Mouse (Mus musculus) gastrocnemius, adult 18-20 months (tissue): ENCODE results near the gene Arpc4. TPM values are rescaled to one million over a fixed set of nuclear protein-coding genes. Genes with fewer than 3 reads are reported as not detected.

Experiments used
- DNase-seq: peaks from one replicate; pipeline ENCODE4 v3.0.0; 2021; ENCODE audit warnings: low spot score
- total RNA-seq, 2 experiments: library from RNA; stranded (reverse); gene quantifications; 2 replicates each; pipeline ENCODE4 v1.2.3; 2021

The Arpc4 gene
- total RNA-seq, 2 experiments from 2014 or later, result 50.8 to 52.6 TPM

DNA sequence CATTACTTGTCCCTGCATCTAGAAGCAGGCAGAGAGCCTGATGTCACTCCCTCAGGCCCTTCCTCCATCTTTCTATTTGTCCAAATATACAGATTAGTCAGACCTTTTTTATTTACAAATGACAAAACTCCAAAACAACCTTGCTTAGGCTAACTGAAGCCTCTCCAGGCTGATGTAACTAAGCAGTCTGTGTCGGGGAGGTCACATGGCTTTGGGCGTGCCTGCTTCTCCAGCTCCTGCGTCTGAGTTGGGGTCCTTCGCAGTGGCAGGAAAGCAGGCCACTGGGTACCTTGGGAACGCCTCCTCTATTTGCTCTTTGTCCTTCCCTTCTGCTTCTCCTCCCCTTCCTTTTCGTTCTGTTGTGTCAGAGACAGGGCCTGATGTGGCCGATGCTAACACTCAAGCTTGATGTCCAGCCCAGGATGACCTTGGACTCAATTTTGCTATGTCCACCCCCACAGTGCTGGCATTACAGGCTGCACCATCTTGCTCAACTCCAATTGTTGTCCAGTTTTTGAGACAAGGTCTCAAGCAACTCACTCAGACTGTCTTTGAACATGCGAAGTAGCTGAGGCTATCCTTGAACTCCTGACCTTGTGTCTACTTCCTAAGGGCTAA lies 13.3 kb upstream of the Arpc4 start:
- DNase-seq, result no peak

DNA sequence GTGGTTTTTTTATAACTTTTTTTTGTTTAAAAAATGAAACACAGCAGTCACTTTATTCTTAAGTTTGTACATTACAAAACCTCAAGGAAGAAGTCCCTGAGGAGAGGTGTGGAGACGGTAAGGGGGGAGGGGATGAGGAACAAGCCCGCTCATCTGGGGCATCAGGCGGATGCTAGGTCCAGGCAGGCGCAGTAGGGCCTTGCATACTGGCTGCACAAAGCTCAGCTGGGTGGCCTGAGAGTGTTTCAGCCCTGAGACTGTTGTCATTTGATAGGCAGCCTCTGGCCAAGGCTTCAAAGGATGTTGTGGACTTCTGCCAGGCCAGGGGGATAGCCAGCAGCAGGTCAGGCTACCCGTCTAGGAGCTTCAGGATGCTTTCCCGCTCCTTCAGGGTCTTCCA lies 11.3 kb upstream of the Arpc4 start:
- DNase-seq, result no peak

DNA sequence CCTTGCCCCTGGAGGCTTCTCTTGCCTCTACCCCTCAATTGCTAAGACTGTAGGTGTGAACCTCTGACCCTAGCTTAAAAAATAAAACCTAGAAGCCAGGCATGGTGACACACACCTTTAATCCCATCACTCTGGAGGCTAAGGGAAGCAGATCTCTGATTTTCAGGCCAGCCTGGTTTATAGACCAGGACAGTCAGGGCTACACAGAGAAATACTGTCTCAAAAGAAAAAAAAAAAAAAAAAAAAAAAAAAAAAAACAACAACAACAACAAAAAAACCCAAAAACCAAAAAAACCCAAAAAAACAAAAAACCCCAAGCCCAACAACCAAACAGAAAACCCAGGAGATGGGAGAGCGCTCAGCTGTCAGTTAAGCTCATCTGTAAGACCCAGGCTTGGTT lies 10.3 kb upstream of the Arpc4 start:
- DNase-seq, result no peak

DNA sequence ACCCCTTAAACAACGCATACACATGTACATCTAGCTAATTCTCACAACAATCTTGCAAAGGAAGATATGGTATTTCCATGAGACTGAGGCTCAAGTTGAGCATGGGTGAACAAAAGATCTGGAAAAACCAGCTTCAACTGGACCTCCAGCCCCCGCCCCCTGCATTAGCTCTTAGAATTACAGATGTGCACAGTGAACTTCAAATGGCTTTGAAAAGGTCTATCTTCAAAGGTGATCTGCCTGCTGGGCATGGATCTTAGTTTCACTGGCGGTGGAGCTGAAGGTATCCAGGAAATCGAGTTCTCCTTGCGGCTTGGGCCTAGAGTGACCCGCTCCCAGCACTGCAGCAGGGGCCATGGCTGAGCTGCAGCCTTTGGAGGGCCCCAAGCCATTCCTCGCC lies 9.8 kb upstream of the Arpc4 start:
- no peak for DNase-seq

DNA sequence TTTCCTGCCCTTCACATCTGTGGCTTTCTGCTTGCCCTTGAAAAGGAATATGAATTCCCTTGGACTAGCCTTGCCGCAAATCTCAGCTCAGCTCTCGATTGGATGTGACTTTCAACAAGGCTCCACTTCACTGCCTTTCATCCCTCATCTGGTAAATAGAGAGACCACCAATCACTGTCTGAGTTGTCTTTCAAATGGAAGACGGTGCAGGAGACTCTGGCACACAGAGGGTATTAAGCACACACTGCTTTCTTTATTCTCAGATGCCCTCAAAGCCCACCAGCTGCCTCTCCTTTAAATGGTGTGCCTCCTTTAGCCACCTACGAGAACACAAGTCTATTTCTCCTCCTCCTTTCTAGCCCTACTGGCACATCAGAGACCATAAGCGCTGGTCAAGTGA lies 9.3 kb upstream of the Arpc4 start:
- DNase-seq, result no peak

DNA sequence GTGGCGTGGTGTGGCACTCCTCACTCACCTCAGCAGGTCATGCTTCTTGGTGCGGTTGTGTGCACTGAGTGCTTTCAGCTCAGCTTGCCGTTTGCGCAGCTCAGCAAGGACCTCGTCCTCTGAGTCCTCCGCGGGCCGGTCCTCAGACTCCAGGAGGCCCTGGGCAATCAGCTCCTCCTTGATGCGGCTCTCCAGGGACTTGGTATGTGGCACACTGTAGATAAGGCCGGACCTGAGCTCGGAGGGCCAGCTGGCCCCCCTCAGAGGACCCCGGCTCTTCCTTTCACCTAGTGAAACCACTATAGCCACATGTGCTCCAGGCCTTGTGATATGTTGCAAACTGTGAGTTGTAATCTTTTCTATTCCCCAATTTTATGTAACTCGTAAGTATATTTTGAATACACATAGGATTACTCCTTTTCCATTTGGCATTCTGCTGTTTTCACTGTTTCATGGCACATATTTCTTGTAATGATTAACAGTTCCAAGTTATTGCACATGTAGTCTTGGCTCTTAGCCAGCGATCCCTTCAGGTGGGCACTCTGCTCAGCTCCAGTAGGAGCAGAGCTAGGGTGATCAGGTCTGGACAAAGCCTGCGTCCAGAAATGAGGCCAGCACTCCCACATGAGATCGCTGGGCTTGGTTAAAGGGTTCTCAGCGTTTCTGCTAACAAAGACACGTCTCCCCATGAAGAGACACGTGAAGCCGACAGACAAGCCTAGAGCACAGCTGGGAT lies 7.6 kb upstream of the Arpc4 start:
- no peak for DNase-seq

DNA sequence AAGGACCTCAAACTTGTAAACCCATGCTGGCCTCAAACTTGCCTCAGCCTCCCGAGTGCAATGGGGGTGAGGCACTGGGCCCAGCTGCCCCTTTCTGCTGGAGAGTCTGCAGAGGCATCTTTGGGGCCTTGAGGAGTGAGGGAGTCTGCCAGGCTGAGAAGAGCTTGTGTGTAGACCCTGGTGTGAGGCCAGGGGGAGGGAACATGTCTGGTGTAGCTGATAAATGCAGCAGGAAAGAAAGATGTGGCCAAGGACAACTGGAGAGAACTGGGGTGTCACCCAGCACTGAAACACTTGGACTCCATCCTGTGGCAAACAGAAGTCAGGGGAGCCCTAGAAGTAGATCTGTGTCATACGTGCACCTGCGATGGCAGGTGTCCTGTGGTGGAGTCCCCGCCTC lies 4.4 kb upstream of the Arpc4 start:
- no peak for DNase-seq

DNA sequence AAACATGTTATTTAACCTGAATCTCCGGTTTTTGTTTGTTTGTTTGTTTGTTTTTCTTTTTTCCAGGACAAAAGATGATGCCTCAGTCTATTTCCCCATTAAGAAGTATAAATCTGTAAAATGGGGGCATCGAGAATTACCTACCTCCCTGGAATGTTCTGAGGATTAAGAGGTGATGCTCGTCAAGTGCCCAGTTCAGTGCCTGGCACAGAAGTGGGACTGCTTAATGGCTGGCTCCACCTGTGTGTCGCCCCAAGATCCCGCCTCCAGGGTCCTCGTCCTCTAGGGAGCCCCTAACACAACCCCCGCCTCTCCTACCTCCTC lies 781 bp upstream of the Arpc4 start:
- no peak for DNase-seq

DNA sequence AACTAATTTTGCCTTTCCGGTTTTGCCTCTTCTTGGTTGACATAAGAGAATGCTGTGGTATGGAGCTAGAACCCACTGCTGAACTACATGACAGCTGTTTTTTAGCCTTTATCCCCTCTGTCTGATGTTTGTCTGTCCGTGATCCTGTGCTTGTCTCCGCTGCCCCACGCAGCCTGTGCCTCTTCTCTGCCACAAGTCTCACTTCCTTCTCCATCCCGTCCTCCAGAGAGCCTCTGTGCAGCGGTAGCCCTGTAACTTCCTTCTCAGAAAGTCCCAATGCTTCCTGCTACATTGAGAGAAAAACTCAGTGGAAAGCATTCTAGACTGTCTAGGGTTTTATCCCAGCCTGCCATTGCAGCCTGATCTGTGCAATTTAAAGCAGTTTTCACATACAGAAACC lies 1.3 kb downstream of the Arpc4 start:
- no peak for DNase-seq

DNA sequence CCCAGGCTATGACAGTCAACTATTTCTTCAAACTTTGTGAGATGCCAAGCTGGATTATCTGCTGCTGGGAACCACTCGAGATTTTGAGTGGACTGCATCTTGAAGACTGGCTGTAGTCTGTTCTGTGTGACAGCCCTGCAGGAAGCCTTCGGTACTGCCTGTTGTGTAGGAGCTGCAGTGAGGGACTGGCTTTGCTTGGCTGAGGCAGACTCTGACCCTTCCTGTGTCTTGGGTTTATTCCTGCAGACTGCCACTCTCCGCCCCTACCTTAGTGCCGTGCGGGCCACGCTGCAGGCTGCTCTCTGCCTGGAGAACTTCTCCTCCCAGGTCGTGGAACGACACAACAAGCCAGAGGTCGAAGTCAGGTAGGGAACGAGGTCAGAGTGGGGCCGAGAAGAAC lies 2.6 kb downstream of the Arpc4 start:
- DNase-seq, result no peak

DNA sequence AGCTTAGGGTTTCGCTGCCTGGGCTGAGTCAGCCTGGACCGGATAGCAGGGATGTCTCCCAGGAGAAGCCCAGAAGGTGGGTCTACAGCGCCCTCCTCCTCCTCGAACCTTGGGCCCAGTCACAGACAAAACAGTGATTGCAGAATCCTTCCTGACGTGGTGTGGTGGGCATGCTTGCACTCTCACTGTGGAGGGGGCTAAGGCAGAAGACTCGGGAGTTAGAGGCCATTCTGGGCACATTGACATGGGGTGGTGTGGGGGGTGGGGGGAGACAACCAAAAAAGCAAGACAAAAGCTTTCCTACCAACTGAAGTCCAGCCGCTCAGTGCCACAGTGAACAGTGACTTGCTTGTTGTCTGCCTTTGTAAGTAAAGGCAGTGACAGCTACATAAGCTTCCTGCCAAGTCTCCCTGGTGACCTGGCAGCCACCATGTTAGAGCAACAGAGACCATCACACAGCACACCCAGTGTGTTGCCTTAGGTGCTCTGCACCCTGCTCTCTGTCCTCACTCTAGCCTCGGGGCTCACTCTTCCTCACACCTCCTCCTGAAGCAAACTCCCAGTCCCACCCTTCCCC lies 6.5 kb downstream of the Arpc4 start:
- DNase-seq, result no peak

DNA sequence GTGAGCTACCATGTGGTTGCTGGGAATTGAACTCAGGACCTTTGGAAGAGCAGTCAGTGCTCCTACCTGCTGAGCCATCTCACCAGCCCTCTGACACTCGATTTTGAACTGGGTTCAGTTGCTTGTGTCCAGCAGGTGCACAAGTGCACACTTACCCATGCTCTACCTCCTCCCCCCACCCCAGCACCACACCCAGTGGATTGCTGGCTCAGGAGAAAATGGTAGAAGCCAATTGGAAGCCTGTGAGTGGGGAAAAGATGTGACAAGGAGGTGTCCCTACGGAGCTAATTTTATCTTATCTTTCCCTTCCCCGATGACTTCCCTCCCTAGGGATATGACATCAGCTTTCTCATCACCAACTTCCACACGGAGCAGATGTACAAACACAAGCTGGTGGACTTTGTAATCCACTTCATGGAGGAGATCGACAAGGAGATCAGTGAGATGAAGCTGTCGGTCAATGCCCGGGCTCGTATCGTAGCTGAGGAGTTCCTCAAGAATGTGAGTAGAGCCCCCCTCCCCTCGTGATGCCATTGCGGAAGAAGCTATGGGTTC lies 7.3 kb downstream of the Arpc4 start:
- no peak for DNase-seq

DNA sequence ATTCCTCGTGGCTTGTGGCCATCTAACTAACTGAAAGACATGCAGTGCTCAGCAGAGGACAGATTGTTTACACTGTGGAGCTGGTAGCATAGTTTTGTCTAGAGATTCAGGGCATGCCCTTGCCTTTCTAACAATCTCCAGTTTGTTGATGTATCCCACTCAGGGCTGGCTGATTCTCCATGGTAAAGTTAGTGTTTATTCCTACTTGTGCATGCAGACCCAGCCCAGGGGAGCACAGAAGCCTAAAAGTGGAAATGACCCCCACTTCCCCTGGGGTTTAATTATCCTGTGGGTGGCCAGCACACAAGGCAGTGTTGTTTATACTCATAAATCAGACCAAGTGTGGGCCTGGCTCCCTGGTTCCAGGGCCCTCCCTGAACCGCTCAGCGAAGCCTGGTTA lies 8.1 kb downstream of the Arpc4 start:
- DNase-seq, result no peak

DNA sequence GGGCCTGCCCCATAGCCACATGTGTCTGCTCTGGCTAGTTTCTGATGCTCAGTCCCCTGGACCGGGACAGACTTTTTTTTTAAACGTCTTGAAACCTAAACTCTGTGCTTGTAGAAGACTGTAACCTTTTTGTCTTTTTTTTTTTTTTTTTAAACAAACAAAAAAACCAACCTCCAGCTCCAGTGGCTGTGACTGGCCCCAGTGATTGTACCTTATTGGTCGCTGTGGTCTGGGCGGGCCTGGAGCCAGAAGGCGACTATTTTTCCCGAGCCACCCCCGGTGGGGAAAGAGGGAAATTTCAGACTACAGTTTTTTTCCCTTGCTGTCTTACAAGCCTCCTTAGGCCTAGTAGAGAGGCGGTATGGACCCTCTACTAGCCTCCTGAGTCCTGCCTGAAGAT lies 11.0 kb downstream of the Arpc4 start, which contains the start of gene Ttll3:
Gene Ttll3 (plus strand): TSS at position 301 of the 400 bp plus-strand sequence.
- DNase-seq, result no peak

DNA sequence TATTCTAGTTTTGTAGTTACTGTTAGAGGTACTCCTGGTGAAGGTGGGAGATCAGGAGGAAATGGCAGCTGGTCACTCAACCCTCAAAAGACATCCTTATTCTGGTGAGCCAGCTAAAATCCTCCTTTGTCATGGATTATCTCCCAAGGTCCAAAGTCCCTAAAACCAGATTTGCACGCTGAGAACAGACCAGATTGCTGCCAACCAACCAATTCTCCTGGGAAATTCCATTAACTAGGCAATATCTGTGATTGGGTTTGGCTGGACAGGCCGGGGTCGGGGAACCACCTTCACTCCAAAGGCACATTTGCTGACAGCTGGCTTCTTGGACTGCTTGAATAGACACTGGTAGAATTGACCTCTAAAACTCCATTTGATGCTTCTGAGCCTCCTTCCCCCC lies 12.8 kb downstream of the Arpc4 start:
- DNase-seq, result no peak

DNA sequence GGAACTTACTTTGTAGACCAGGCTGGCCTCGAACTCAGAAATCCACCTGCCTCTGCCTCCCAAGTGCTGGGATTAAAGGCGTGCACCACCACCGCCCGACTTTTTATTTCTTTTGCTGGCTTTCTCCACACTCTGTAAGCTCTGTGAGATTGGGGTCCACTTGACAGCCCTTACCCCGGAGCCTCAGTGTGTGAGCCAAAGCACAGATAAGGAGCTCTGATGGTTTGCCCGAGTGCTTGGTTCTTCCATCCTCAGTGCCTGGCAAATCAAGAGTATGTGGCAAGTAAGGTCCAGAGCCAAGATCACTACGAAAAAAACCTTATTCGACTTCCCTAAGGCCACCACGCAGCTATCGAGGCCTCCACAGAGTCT lies 14.1 kb downstream of the Arpc4 start:
- DNase-seq, result no peak

DNA sequence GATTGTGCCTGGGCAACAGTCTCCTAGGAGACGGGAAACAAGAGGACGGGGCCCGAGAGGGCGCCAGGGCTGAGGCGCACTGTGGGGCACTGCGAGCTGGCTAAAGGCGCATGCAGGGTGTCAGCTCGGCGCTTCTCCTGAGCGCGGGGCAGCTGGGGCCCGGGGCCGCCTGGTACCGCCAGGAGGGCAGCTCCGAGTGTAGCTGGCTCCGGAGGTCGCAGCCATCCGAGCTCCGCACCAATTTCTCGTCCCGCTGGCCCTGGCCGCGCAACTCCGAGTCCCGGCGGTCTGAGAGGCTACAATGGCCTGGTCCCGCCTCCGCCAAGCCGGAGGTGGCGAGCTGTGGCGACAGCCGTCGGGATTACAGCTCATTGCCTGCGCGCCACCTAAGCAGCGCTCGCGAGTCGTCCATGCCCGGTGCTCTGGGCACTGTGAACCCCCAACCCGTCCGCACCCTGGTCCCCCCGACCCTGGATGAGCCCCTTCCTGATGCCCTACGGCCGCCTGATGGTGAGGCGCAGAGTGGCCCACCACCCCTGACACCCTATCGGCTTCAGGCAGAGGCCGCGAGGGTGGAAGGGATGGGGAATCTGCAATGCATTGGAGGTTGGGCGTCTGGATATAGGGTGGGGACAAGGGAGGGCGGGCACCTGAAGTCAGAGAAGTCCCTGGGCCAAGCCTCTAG lies 14.6 kb downstream of the Arpc4 start:
- DNase-seq, result peak; percentile 19

DNA sequence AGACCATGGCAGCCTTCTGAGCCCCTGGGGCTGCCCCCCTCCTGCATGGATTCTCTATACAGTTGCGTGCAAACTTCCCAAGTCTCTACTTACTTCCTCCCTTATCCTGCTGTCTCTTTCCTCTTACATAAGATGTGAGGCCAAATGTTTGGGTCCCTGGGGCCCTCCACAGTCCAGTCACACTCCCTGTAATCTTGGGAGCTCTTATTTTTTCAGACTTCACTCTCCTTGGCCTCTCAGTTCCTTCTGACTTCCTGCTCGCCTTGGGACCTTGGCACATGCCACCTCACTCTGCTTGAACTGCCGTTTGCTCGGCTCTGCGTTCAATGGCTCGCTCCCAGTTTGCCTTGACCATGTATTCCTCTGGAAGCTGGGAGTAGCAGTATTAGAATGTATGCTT lies 16.0 kb downstream of the Arpc4 start:
- DNase-seq, result no peak

DNA sequence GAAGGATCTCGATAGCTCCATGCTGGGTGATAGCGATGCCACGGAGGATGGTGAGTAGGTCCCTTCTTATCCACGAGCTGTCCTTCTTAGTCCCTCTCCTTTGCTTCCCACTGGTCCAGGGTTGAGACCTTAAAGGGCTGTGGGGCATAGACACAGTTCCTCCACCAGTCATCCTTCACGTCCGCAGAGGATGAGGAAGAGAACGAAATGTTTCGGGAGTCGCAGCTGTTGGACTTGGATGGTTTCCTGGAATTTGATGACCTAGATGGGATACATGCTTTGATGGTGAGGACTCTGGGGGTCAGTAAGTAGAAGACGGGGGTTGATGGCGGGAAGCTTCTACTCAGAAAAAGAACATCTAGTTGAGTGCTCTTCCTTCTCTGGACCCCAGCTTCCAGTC lies 16.9 kb downstream of the Arpc4 start:
- DNase-seq, result no peak

DNA sequence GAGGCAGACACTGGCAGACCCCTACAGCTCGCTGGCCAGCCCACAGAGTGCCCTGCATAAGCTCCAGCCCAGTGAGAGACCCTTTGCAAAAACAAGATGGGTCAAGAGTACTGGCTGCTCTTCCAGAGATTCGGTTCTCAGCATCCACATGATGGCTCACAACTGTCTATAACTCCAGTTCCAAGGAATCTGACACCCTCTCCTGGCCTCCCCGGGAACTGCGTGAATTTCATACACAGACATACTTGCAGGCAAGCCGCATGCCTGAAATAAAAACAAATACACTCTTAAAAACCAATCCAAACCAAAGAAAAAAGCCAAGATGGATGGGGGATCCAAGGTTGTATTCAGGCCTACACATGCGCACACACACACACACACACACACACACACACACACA lies 17.6 kb downstream of the Arpc4 start:
- DNase-seq, result no peak

DNA sequence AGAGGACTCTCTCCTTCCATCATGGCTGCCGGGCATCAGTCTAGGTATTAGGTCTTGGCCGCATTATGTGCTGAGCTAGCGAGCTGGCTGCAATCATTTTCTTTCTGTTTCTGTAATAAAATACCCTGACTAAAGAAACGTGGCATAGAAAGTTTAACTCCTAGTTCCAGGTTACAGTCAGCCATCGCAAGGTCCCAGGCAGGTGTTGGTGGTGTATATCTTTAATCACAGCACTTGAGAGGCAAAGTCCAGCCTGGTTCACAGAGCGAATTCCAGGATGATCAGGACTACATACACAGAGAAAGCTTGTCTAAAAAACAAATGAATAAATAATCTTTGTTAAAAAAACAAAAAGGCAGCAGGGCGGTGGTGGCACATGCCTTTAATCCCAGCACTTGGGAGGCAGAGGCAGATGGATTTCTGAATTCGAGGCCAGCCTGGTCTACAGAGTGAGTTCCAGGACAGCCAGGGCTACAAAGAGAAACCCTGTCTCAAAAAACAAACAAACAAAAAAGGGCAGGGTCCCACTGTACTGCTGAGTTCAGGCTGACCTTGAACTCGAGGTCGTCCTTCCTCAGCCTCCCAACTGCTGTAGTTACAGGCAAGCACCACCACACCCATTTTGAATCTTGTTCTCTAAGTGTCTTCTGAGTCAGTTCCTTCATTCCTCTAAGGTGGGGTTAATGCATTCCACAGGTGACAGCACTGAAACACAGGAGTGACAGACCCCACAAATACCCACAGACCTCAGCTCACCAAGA lies 18.5 kb downstream of the Arpc4 start:
- no peak for DNase-seq

DNA sequence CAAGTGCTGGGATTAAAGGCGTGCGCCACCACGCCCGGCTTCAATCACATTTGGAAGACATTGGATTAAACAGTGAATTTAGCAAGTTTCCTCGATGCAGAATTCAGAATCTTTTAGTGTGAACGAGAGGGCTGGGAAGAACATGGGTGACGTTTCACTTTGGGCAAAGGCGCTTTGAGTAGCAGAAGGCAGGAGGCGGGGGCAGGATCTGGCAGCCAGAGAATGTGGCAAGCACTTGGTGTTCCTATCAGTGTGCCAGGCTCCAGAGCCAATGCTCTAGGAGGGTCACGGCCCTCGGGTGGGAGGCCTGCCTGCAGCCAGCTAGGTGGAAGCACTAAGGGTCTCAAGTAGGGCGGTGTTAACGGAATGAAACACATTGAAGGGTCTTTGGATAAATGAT lies 24.2 kb downstream of the Arpc4 start:
- DNase-seq, result peak; percentile 48
